Mouse (Mus musculus) myocyte (in vitro differentiated cells): ENCODE results near the gene Siglecg. TPM values are rescaled to one million over a fixed set of nuclear protein-coding genes. Genes with fewer than 3 reads are reported as not detected.
A peak's percentile ranks its signal among the peaks of the same experiment; 100 is the strongest.

Experiments
- H3K27me3 ChIP-seq: one replicate; pipeline ENCODE4 v1.6.1; 2011; ENCODE audit not compliant: control insufficient read depth, insufficient read depth, insufficient read length
- H3K36me3 ChIP-seq: one replicate; pipeline ENCODE4 v1.6.1; 2011; ENCODE audit not compliant: control insufficient read depth, insufficient read depth
- H3K4me2 ChIP-seq: one replicate; pipeline ENCODE4 v1.6.1; 2011; ENCODE audit warnings: low read depth, control low read depth
- H3K4me3 ChIP-seq: one replicate; pipeline ENCODE4 v1.5.1; 2011; ENCODE audit warnings: mild to moderate bottlenecking, control low read depth, moderate library complexity
- H3K79me2 ChIP-seq: one replicate; pipeline ENCODE4 v1.6.1; 2011; ENCODE audit not compliant: control insufficient read depth, insufficient read depth
- H3ac ChIP-seq: one replicate; pipeline ENCODE4 v1.6.1; 2011; ENCODE audit not compliant: control insufficient read depth, insufficient read length
- CEBPB ChIP-seq: IDR thresholded peaks from 2 replicates; pipeline ENCODE4 v1.6.1; 2011; ENCODE audit warnings: mild to moderate bottlenecking, moderate library complexity; ENCODE audit not compliant: poor library complexity, insufficient read depth, severe bottlenecking
- E2F4 ChIP-seq: IDR thresholded peaks from one replicate; pipeline ENCODE4 v1.6.1; 2011; ENCODE audit warnings: mild to moderate bottlenecking, control low read depth, moderate library complexity; ENCODE audit not compliant: insufficient read depth
- MAX ChIP-seq: IDR thresholded peaks from one replicate; pipeline ENCODE4 v1.6.1; 2011; ENCODE audit warnings: low read depth, mild to moderate bottlenecking, control low read depth
- MYOD1 ChIP-seq, 3 experiments: IDR thresholded peaks; one replicate each; pipeline ENCODE4 v1.6.1; 2011; ENCODE audit warnings: control low read depth in 2 of 3, low read depth in 2 of 3, mild to moderate bottlenecking in 2 of 3, moderate library complexity in 1 of 3; ENCODE audit not compliant: insufficient read length in 2 of 3, control insufficient read depth in 1 of 3
- MYOG ChIP-seq, 3 experiments: IDR thresholded peaks; one replicate each; pipeline ENCODE4 v1.6.1; 2011; ENCODE audit warnings: control low read depth in 2 of 3, low read depth in 2 of 3, mild to moderate bottlenecking in 2 of 3; ENCODE audit not compliant: insufficient read length in 2 of 3, control insufficient read depth in 1 of 3, insufficient read depth in 1 of 3
- POLR2A ChIP-seq: IDR thresholded peaks from one replicate; pipeline ENCODE4 v1.6.1; 2011; ENCODE audit warnings: low read depth, mild to moderate bottlenecking, control low read depth, moderate library complexity; ENCODE audit not compliant: insufficient read length
- POLR2AphosphoS2 ChIP-seq: IDR thresholded peaks from one replicate; pipeline ENCODE4 v1.6.1; 2011; ENCODE audit warnings: low read depth, control low read depth; ENCODE audit not compliant: insufficient read length
- REST ChIP-seq: IDR thresholded peaks from one replicate; pipeline ENCODE4 v1.6.1; 2011; ENCODE audit warnings: mild to moderate bottlenecking, control low read depth, moderate library complexity; ENCODE audit not compliant: insufficient read depth, insufficient read length
- SRF ChIP-seq: IDR thresholded peaks from one replicate; pipeline ENCODE4 v1.6.1; 2011; ENCODE audit warnings: low read depth; ENCODE audit not compliant: control insufficient read depth, insufficient read length
- TCF12 ChIP-seq: IDR thresholded peaks from one replicate; pipeline ENCODE4 v1.6.1; 2011; ENCODE audit warnings: mild to moderate bottlenecking, control low read depth; ENCODE audit not compliant: poor library complexity, insufficient read depth, severe bottlenecking
- TCF3 ChIP-seq: IDR thresholded peaks from one replicate; pipeline ENCODE4 v1.6.1; 2011; ENCODE audit warnings: low read depth, control low read depth; ENCODE audit not compliant: insufficient read length
- USF1 ChIP-seq: IDR thresholded peaks from one replicate; pipeline ENCODE4 v1.6.1; 2011; ENCODE audit warnings: low read depth, mild to moderate bottlenecking, control low read depth, moderate library complexity
- polyA plus RNA-seq: library from polyadenylated mRNA; unstranded; fragments of >200 nt; fragmentation: generic; extraction: Trizol; gene quantifications from one replicate; pipeline ENCODE4 v1.2.1, GENCODE M21; 2012; ENCODE audit warnings: missing spikeins

Gene Siglecg
- polyA plus RNA-seq, 1 experiment: 1.0 TPM

DNA sequence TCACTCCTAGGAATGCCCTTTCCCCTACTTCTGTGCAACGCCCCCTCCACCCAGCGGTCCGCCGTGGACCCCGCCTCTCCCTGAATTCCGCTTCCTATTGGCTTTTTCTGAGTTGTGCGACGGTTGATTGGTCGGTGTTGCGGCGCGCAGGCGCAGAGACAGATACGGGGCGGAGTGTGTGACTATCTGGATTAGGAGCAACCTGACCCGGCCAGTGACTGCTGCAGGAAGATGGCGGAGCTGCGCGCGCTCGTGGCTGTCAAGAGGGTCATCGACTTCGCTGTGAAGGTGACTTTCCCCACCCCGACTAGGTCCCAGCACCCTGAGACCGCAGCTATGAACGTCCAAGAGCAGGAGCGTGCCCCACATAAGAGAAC is 35.9 kb downstream of the Siglecg start, which contains the start of the genes Etfb and Gm45233:
Gene Etfb, plus strand, starts transcription at position 167 of the 377 bp plus-strand sequence.
Gene Gm45233, plus strand, starts transcription at position 212 of the 377 bp plus-strand sequence.
- TF ChIP-seq TCF12 (no peak), CEBPB (no peak), POLR2A (peak; percentile 99), USF1 (no peak), SRF (no peak), POLR2AphosphoS2 (peak; percentile 98), MYOD1 (IDR thresholded peaks at IDR 0.05; ENCODE audit: control insufficient read depth in 1 of 3, insufficient read length in 2 of 3, low read depth in 2 of 3) (peak in 1 of 3 experiments; percentile 47), MYOG (IDR thresholded peaks at IDR 0.05; ENCODE audit: control insufficient read depth in 1 of 3, insufficient read depth in 1 of 3, insufficient read length in 2 of 3, low read depth in 2 of 3) (peak in 1 of 3 experiments; percentile 45), TCF3 (no peak), MAX (peak; percentile 21), E2F4 (no peak), REST (peak; percentile 42)
- H3ac ChIP-seq: peak within 1 kb of the TSS; percentile 44
- H3K4me3 ChIP-seq: peak within 1 kb of the TSS; percentile 69
- no peaks in the 10 kb centered on the region for H3K27me3 ChIP-seq
- H3K36me3 ChIP-seq: no peaks in the 10 kb centered on the region
- peak within 1 kb of the TSS; percentile 99 for H3K4me2 ChIP-seq
- peaks cover 11% of the 10 kb centered on the region for H3K79me2 ChIP-seq

GRCm38 (mm10) chr7:43447801-43448200 is 39.8 kb downstream of the Siglecg start:
- Histone ChIP-seq H3K4me2 (no peak overlapping the region), H3K36me3 (peaks cover 3% of the 10 kb centered on the region), H3K27me3 (no peaks in the 10 kb centered on the region), H3K79me2 (peaks cover 11% of the 10 kb centered on the region), H3ac (no peak overlapping the region), H3K4me3 (no peak overlapping the region)
- TF ChIP-seq USF1: no peak
- no peak for TF ChIP-seq TCF12
- no peak for TF ChIP-seq MAX
- TF ChIP-seq POLR2A: no peak
- no peak for TF ChIP-seq E2F4
- no peak for TF ChIP-seq SRF
- no peak for TF ChIP-seq POLR2AphosphoS2
- TF ChIP-seq TCF3: no peak
- no peak for TF ChIP-seq REST
- TF ChIP-seq CEBPB: no peak
- TF ChIP-seq MYOD1 (IDR thresholded peaks at IDR 0.05; ENCODE audit: control insufficient read depth in 1 of 3, insufficient read length in 2 of 3, low read depth in 2 of 3): no peak
- TF ChIP-seq MYOG (IDR thresholded peaks at IDR 0.05; ENCODE audit: control insufficient read depth in 1 of 3, insufficient read depth in 1 of 3, insufficient read length in 2 of 3, low read depth in 2 of 3): no peak

DNA sequence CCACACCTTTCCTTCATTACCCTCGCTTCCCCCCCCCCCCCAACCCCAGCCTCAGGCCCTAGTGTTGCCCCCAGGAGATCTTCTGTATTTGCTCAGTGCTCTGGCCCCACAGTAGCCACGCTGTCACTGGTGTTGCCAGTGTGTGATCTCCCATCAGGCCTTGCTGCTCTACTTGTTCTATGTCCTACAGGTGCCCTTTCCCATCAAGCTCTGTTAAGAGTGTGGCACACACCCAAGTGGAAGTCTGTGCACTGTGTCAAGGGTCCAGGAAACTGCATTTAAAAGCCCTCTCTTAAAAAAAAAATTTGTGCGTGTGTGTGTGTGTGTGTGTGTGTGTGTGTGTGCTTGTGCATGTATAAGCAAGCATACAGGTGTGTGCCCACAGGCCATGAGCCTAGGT is 40.2 kb downstream of the Siglecg start:
- TF ChIP-seq MAX (no peak), MYOD1 (IDR thresholded peaks at IDR 0.05; ENCODE audit: control insufficient read depth in 1 of 3, insufficient read length in 2 of 3, low read depth in 2 of 3) (no peak)
- H3K36me3 ChIP-seq: peaks cover 3% of the 10 kb centered on the region
- H3ac ChIP-seq: no peak overlapping the region
- no peaks in the 10 kb centered on the region for H3K27me3 ChIP-seq
- H3K79me2 ChIP-seq: peaks cover 11% of the 10 kb centered on the region
- H3K4me2 ChIP-seq: no peak overlapping the region
- H3K4me3 ChIP-seq: no peak overlapping the region

DNA sequence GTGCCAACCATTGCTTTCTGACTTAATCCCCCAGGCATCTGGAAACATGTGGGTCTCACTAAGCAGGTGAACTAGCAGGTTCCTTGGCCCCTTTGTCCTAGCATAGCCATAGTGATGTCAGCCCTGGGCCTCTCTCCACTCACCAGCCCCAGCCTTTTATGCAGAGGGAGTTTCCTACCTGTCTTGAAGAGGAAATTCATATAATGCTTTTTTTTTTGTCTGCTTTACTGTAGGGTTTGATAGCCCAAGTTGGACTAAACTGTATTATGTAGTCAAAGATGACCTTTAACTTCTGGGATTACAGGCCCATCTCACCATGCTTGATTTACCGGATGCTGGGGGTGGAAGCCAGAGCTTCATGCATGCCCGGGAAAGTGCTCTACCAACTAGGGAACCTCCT is 41.8 kb downstream of the Siglecg start:
- TF ChIP-seq MYOG (IDR thresholded peaks at IDR 0.05; ENCODE audit: control insufficient read depth in 1 of 3, insufficient read depth in 1 of 3, insufficient read length in 2 of 3, low read depth in 2 of 3) (no peak), E2F4 (no peak), POLR2A (no peak), MAX (no peak), POLR2AphosphoS2 (no peak), TCF3 (no peak)
- no peaks in the 10 kb centered on the region for H3K27me3 ChIP-seq
- H3ac ChIP-seq: no peak overlapping the region
- no peak overlapping the region for H3K4me3 ChIP-seq
- peaks cover 3% of the 10 kb centered on the region for H3K36me3 ChIP-seq
- peaks cover 4% of the 10 kb centered on the region for H3K79me2 ChIP-seq
- no peak overlapping the region for H3K4me2 ChIP-seq

- TF ChIP-seq CEBPB (no peak), SRF (no peak), POLR2AphosphoS2 (no peak), POLR2A (no peak), TCF3 (no peak), REST (no peak), MYOD1 (IDR thresholded peaks at IDR 0.05; ENCODE audit: control insufficient read depth in 1 of 3, insufficient read length in 2 of 3, low read depth in 2 of 3) (no peak), TCF12 (no peak), USF1 (no peak), MAX (no peak), MYOG (IDR thresholded peaks at IDR 0.05; ENCODE audit: control insufficient read depth in 1 of 3, insufficient read depth in 1 of 3, insufficient read length in 2 of 3, low read depth in 2 of 3) (no peak), E2F4 (no peak)
- Histone ChIP-seq H3K27me3 (no peaks in the 10 kb centered on the region), H3K79me2 (no peaks in the 10 kb centered on the region), H3K36me3 (peaks cover 3% of the 10 kb centered on the region), H3K4me3 (no peak overlapping the region), H3K4me2 (no peak overlapping the region), H3ac (no peak overlapping the region)
These were observed 43.7 kb downstream of the Siglecg start for GRCm38 (mm10) chr7:43451726-43452125.
